Mouse (Mus musculus) thymus, postnatal 25 days (tissue): Measurements from ENCODE around the gene Ccdc62.

Experiments
- DNase-seq: peaks from one replicate; pipeline ENCODE4 v3.0.0; 2022

Ccdc62 gene

GRCm38 (mm10) chr5:123938479-123938878, 8.0 kb downstream of the Ccdc62 start:
- no peak for DNase-seq

DNA sequence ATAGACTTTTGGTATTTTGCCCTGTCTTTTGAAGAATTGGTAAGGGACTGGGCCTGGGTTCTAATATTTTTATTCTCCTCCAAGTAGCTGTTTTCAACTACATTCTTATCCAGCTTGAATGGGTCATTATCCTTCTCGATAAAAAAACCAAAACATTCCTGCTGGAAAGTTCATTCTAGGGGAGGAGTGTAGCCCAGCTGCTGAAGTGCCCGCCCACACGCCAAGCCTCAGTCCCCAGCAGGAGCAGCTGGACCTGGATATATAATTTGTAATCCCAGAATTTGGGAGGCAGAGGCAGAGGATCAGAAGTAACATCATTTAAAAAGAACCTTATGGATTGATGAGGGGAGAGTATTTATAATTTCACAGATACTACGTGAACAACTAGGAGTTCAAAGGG, 16.1 kb downstream of the Ccdc62 start:
- no peak for DNase-seq

DNA sequence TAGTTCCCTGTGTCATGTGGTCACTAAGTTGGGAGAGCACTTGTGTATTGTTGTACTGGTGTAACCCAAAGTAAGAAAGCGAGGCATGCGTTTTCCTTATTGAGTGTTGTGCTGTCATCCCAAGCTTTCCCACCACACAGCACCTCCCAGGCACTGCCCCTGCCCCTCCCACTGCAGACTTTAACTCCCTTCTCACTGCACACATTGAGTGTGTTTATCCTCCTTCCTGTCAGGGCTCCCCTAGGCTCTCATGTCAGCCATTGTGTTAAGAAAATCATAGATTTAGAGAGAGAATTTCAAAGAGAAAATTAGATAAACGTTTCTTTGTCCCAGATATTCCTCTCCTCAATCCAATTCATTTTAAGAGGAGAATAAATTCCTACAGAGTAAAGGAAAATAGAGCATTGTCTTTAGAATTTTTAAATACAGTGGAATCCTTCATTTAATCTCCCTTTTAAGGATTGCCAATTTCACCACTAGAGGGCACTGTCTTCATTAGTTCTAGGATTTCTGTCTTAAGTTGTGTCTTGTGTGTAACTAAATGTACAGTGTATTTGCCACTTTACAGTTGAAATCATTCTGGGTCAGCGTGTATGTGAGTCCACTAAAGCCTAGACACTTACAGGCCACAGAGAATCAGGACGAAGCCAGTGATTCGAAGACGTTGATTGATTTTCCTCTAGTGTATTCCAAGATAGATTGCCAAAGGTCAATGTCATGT, 16.7 kb downstream of the Ccdc62 start:
- DNase-seq: peak; percentile 10

DNA sequence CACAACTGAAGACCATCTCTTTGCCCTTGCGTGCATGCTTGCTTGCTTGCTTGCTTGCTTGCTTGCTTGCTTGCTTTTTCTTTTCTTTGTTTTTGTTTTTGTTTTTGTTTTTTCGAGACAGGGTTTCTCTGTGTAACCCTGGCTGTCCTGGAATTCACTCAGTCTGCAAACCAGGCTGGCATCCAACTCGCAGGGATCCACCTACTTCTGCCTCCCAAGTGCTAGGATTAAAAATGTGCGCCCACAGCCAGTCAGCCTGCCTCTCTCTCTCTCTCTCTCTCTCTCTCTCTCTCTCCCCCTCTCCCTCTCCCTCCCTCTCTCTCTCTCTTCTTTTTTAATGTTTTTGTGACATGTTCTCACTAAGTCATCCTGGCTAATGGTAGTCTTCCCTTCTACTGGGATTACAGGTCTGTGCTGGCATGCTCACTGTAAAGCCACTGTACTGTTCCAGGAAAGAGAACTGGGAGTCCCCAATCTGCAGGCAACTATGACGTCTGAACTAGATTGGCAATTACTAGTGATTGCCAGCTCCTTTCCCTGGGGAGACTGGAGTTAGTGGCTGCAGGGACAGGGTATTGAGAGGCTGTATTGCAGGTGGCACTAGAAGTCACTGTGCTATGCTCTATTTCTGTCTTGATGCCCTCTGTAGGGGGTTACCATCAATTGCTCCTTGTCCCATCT, 22.0 kb downstream of the Ccdc62 start:
- no peak for DNase-seq

- no peak for DNase-seq
These were observed 26.7 kb downstream of the Ccdc62 start for GRCm38 (mm10) chr5:123957213-123957612.

GRCm38 (mm10) chr5:123959018-123959417, 28.5 kb downstream of the Ccdc62 start:
- DNase-seq: no peak

DNA sequence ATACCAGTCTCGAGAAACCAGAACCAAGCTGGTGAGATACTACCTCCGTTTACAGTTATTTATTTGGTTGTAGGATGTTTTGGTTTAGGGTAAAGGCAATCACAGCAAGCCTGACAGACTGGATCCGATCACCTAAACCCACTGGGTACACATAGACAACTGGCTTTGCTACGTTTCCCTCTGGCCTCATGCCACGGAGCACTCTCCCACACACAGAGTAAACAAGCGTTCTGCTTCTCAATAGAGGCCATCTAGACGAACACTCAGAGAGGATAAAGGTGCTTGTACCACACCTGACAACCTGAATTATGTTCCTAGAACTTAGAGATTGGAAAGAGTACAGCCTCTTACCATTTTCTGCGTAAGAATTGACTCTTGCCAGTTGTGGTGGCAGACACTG, 29.6 kb downstream of the Ccdc62 start:
- DNase-seq: no peak

DNA sequence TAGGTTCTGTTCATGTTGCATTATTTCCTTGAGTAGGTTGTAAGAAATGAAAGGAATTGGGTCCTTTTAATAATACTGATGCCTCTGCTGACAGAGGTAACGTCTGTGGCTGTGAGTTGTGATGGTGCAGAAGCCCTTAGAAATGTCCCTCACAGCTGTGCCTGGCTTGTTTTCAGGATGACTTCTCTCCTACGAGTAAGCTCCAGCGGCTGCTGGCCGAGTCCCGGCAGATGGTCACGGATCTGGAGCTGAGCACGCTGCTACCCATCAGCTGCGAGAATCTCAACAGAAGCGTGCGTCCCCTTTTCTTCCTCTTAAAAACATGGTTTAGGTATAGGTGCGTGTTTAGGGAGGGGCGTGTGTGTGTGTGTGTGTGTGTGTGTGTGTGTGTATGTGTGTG, 30.6 kb downstream of the Ccdc62 start:
- DNase-seq: no peak

- DNase-seq: no peak
These were observed 33.7 kb downstream of the Ccdc62 start for GRCm38 (mm10) chr5:123964208-123964607.

DNA sequence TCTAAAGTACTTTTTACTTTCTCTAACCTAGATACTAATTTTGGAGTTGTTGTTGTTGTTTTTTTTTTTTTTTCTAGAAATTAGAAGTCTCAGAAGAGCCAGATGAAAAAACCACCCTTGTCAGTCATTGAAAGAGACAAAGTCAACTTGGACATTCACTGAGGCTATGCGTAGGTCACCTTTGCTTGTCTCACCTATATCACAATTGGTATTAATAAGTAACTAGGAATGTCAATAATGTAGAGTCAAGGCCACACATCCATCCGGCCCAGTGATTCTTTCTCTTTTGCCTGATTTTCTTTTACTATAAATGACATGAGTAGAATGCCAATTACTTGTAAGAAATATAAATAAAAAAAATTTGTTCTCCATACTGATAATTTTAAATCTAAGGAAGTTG, 36.3 kb downstream of the Ccdc62 start:
- DNase-seq: no peak

DNA sequence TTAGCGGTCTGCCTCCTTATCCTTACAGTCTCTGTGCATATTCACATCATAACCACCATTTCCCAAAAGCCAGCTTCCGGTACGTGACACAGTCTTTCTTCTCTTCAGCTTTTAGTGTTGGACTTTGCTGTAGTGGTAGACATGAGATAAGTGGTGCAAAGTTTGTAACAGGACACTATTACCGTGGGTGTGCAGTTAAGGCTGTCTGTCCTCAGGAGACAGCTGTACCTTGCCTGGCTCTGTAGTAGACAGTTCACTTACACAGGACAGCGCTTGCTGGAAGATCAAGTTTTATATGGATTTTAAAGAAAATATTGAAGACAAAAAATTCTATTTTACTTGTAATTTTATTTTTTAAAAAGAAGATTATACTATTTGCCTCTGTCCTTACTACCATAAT, 38.0 kb downstream of the Ccdc62 start:
- DNase-seq: no peak

DNA sequence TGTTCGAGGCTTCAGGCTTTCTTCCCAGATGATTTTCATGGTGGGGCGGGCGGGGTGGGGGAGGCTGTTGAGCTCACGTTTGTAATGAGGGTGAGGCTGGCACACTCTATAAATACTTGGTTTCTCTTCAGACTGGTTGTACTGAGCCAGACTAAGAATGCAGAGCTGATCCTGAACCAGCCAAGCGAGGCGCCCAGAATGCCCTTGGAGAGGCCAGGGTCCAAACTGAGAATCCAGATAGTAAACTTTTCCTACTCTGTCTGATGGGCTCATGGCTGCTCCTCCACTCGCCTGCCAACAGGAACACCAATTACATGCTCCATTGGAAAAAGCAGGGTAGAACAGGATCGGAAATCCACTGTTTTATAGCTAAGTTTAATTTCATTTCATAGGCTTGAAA, 38.7 kb downstream of the Ccdc62 start:
- no peak for DNase-seq

DNA sequence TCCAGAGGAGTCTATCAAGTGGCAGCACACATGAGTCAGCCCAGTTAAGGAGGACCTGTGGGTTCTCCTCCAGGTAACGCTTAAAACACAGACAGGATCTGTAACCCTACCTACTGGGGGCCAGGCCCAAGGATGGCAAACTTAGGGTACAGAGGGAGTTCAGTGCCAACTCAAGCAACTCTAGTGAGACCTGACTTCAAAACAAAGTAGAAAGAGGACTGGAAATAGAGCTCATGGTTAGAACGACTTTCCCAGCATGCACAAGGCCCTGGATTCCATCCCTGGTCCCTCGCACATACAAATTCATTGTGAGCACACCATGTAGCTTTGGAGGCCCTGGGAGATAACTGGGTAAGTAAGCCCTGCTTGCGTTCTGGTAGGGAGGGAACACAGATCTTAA, 40.1 kb downstream of the Ccdc62 start:
- DNase-seq: no peak

GRCm38 (mm10) chr5:123972453-123972852, 42.0 kb downstream of the Ccdc62 start:
- no peak for DNase-seq

DNA sequence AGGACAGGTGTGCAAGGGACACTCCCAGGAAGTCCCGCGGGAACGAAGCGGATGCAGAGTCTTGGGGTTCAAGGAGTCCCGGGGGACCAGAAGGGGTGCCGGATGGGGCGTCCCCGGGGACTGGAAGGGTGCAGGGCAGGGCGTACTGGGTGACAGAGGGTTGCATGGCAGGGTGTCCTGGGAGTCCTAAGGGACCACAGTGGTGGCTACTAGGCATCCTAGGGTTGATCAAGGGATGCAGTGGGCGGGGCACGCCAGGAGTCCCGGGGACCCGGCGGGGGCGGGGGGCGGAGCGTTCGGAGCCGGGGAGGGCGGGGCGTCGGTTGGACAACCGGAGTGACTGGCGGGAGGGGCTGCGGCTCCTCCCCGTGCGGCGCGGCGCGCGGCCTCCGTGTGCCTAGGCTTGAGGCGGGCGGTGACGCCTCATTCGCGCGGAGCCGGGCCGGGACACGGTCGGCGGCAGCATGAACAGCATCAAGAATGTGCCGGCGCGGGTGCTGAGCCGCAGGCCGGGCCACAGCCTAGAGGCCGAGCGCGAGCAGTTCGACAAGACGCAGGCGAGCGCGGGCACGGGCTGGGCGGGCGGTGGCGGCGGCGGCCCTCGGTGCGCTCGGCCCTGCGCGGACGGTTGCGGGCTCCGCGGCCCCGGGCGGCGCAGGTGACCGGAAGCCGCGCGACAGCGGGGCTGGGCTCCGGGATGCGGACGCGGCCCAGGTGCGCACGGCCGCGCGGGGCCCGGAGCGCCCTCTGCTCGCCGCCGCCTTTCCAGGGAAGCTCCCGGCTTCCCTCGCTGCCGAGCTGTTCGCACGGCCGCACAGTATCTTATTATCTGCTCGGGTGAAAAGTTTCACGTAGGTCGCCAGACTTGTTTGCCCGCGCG, 43.1 kb downstream of the Ccdc62 start, which contains the start of gene Hip1r:
Gene Hip1r, plus strand, starts transcription at position 330 of the 880 bp plus-strand sequence.
- DNase-seq: peak; percentile 74

- DNase-seq: peak; percentile 21
These were observed 43.7 kb downstream of the Ccdc62 start for GRCm38 (mm10) chr5:123974179-123974485.

DNA sequence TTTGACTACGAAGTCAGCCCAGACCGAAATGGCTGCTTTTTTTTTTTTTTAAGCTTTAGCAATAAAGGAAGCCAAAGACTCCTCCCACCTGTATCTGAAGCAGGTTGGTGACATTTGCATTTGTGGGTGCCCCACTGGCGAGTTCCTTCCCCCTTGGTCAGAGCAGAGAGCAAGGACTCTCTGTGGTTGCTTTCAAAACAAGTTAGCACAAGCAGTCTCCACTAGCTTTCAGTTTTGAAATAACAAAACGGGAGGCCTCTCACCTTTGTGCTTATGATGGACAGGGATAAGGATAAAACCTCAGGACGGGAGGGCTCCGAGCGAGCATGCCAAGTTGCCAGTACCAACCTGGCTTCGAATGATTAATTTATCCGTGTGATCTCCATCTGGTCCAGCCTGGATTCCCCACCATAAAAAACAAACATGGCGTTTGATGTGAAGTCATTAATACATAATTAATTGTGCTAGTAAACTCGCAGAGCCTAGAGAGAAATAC, 44.2 kb downstream of the Ccdc62 start:
- DNase-seq: peak; percentile 27

DNA sequence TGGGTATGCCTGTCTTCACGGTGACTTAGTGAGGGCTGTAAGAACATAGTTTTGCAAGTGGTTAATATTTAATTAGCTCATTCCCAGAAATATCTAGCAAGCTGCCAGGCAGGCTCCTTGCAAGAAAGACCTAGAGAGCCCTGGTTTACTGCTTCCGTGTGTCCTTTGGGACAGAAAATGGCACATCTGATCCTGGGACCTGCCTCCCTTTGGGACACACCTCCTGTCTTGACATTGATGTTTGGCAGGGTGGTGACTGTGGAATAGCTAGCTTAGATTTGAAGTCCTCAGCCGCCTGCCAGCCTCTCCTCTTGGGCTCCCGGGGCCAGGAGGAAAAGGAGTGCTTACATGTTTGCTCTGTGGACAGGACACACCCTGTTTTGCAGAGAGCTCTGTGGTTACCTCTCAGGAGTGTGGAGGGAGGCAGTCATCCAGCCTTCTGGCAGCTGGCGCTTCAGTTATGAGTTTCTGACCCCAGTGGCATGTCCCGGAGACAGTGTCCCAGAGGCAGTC, 45.2 kb downstream of the Ccdc62 start:
- no peak for DNase-seq

DNA sequence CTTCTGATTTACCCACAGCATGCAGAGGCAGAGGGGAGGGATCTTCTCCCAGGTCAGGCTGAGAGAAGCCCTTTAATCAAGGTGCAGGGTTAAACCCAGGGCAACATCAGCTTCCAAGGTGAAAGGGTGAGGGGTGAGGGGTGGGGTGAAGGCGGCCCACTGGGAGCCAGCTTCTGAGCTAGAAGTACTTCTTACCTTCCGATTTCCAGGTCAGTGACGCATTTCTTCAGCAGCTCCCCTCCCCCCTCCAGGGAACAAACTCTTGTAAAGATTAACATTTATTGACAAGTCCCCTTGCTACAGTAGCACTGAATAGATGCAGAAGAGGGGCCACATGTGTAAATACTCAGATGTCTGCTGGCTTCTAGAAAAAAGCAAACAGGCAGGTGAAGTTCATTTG, 46.8 kb downstream of the Ccdc62 start:
- DNase-seq: no peak

- no peak for DNase-seq
These were observed 47.7 kb downstream of the Ccdc62 start for GRCm38 (mm10) chr5:123978131-123978530.

- no peak for DNase-seq
These were observed 48.9 kb downstream of the Ccdc62 start for GRCm38 (mm10) chr5:123979221-123979979.

DNA sequence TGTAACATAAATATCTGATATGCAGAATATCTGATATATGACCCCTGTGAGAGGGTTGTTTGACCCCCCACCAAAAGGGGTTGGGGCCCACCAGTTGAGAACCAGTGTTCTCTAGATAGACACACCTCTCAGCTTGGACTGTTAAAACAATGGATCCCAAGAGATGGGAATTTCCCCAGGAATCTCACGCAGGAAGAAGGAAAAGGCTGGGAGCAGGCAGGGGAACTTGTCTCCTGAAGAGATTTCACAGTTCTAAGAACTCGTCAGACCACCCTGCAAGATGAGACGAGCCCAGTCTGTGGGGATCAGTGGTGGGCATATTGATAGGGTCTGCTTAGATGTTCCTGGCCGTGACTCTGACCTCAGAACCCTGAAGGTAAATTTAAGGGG, 49.5 kb downstream of the Ccdc62 start:
- no peak for DNase-seq
